Mouse (Mus musculus) lung, embryonic 14.5 days (tissue): Measurements from ENCODE around the gene Ssbp2. TPM values are rescaled to one million over a fixed set of nuclear protein-coding genes. Genes with fewer than 3 reads are reported as not detected.

ENCODE experiments used
- ATAC-seq: fragments of 200-750 bp; cut with Nextera tagmentation; 2 replicates; pipeline ENCODE4 v1.8.0; 2017; ENCODE audit warnings: mild to moderate bottlenecking, moderate TSS enrichment, moderate library complexity; ENCODE audit not compliant: insufficient read depth
- DNase-seq: peaks from one replicate; pipeline ENCODE4 v3.0.0-alpha.2; 2015
- H3K27ac ChIP-seq: fragments of 300-500 bp; sonication (generic); 2 replicates; pipeline ENCODE4 v1.5.1; 2014; ENCODE audit warnings: low read depth, mild to moderate bottlenecking, moderate library complexity
- H3K27me3 ChIP-seq: fragments of 300-500 bp; sonication (generic); 2 replicates; pipeline ENCODE4 v1.6.1; 2014; ENCODE audit warnings: low read length, control low read depth; ENCODE audit not compliant: insufficient read depth
- H3K36me3 ChIP-seq: fragments of 300-500 bp; sonication (generic); 2 replicates; pipeline ENCODE4 v1.6.1; 2014; ENCODE audit warnings: control low read depth; ENCODE audit not compliant: insufficient read depth
- H3K4me1 ChIP-seq: fragments of 300-500 bp; sonication (generic); 2 replicates; pipeline ENCODE4 v1.6.1; 2014; ENCODE audit warnings: antibody characterized with exemption, control low read depth; ENCODE audit not compliant: insufficient read depth
- H3K4me2 ChIP-seq: fragments of 300-500 bp; sonication (generic); 2 replicates; pipeline ENCODE4 v1.6.1; 2014; ENCODE audit warnings: mild to moderate bottlenecking
- H3K4me3 ChIP-seq: fragments of 300-500 bp; sonication (generic); 2 replicates; pipeline ENCODE4 v1.5.1; 2014; ENCODE audit warnings: low read depth, low read length
- H3K9ac ChIP-seq: fragments of 300-500 bp; sonication (generic); 2 replicates; pipeline ENCODE4 v1.6.1; 2014
- H3K9me3 ChIP-seq: fragments of 300-500 bp; sonication (generic); 2 replicates; pipeline ENCODE4 v1.6.1; 2016; ENCODE audit warnings: low read depth, low read length, control low read depth
- CTCF ChIP-seq: IDR thresholded peaks from 2 replicates; pipeline ENCODE4 v1.5.1; 2016; ENCODE audit warnings: antibody characterized with exemption, low read depth
- WGBS: fragments of 180-500 bp; shearing (Covaris S2); extraction: QIAGEN DNeasy Blood & Tissue Kit; methylation state at CpG from one replicate; pipeline ENCODE4 v1.1.7; 2014; 5-methylcytosine and 5-hydroxymethylcytosine counted together
- polyA plus RNA-seq: library from polyadenylated mRNA; unstranded; fragments of >200 nt; fragmentation: Nextera tagmentation; extraction: Ambion mirVana; gene quantifications from 2 replicates; pipeline ENCODE4 v1.2.1, GENCODE M21; 2014

Ssbp2 gene
- polyA plus RNA-seq, 1 experiment from 2014 or later: 95.0 TPM

- Histone ChIP-seq H3K9ac (no peak overlapping the region), H3K4me2 (no peak overlapping the region; the same call in 1 of the 2 replicates), H3K27me3 (no peaks in the 10 kb centered on the region), H3K27ac (no peak overlapping the region), H3K4me3 (no peak overlapping the region), H3K36me3 (no peaks in the 10 kb centered on the region), H3K4me1 (no peaks in the 10 kb centered on the region; the same call in 1 of the 2 replicates), H3K9me3 (no peaks in the 10 kb centered on the region)
- peak; percentile 51 for DNase-seq
- peak; percentile 55; the same call in 1 of the 2 replicates for ATAC-seq
- no peak for TF ChIP-seq CTCF
- WGBS: 48% methylated on average over 12 of the region's 12 CpGs
These were observed 28.4 kb upstream of the Ssbp2 start for GRCm38 (mm10) chr13:91431392-91432355.

GRCm38 (mm10) chr13:91433021-91433420 lies 27.1 kb upstream of the Ssbp2 start:
- Histone ChIP-seq H3K4me1 (no peaks in the 10 kb centered on the region; the same call in 1 of the 2 replicates), H3K4me3 (no peak overlapping the region), H3K9me3 (no peaks in the 10 kb centered on the region), H3K27me3 (no peaks in the 10 kb centered on the region), H3K27ac (no peak overlapping the region), H3K9ac (no peak overlapping the region), H3K4me2 (no peak overlapping the region), H3K36me3 (no peaks in the 10 kb centered on the region)
- DNase-seq (no peak), ATAC-seq (no peak)
- TF ChIP-seq CTCF: no peak
- 72% methylated on average over 11 of the region's 11 CpGs for WGBS

GRCm38 (mm10) chr13:91437931-91438330 lies 22.2 kb upstream of the Ssbp2 start:
- Histone ChIP-seq H3K9me3 (no peaks in the 10 kb centered on the region), H3K27ac (no peak overlapping the region), H3K36me3 (no peaks in the 10 kb centered on the region), H3K9ac (no peak overlapping the region), H3K4me3 (no peak overlapping the region), H3K27me3 (no peaks in the 10 kb centered on the region), H3K4me2 (no peak overlapping the region), H3K4me1 (no peaks in the 10 kb centered on the region)
- DNase-seq (no peak), ATAC-seq (no peak)
- no peak for TF ChIP-seq CTCF
- WGBS: 58% methylated on average over 3 of the region's 3 CpGs

GRCm38 (mm10) chr13:91441476-91441875 lies 18.6 kb upstream of the Ssbp2 start:
- DNase-seq (no peak), ATAC-seq (no peak)
- no peaks in the 10 kb centered on the region for H3K27me3 ChIP-seq
- H3K4me3 ChIP-seq: no peak overlapping the region
- TF ChIP-seq CTCF: no peak
- no peak overlapping the region for H3K4me2 ChIP-seq
- WGBS: 87% methylated on average over 5 of the region's 5 CpGs
- no peaks in the 10 kb centered on the region; the same call in 1 of the 2 replicates for H3K4me1 ChIP-seq
- H3K36me3 ChIP-seq: no peaks in the 10 kb centered on the region
- H3K27ac ChIP-seq: no peak overlapping the region
- H3K9me3 ChIP-seq: no peaks in the 10 kb centered on the region
- H3K9ac ChIP-seq: no peak overlapping the region

- DNase-seq: no peak
- H3K4me1 ChIP-seq: no peaks in the 10 kb centered on the region; the same call in 1 of the 2 replicates
These were observed 13.4 kb upstream of the Ssbp2 start for GRCm38 (mm10) chr13:91446728-91447127.

GRCm38 (mm10) chr13:91448936-91449335 lies 11.1 kb upstream of the Ssbp2 start:
- no peaks in the 10 kb centered on the region for H3K36me3 ChIP-seq
- DNase-seq: peak; percentile 50
- no peak overlapping the region for H3K4me2 ChIP-seq
- H3K27me3 ChIP-seq: no peaks in the 10 kb centered on the region
- no peak for TF ChIP-seq CTCF
- H3K9ac ChIP-seq: no peak overlapping the region
- 45% methylated on average over 5 of the region's 5 CpGs for WGBS
- no peak; the same call in 1 of the 2 replicates for ATAC-seq
- no peaks in the 10 kb centered on the region for H3K9me3 ChIP-seq
- H3K4me1 ChIP-seq: no peaks in the 10 kb centered on the region
- H3K4me3 ChIP-seq: no peak overlapping the region
- H3K27ac ChIP-seq: no peak overlapping the region

More at GRCm38 (mm10) chr13:91446728-91447127, 13.4 kb upstream of the Ssbp2 start:
- H3K27me3 ChIP-seq: no peaks in the 10 kb centered on the region
- no peak overlapping the region for H3K27ac ChIP-seq
- no peaks in the 10 kb centered on the region for H3K9me3 ChIP-seq
- no peaks in the 10 kb centered on the region for H3K36me3 ChIP-seq
- WGBS: 79% methylated on average over 2 of the region's 2 CpGs
- no peak overlapping the region for H3K9ac ChIP-seq
- no peak for ATAC-seq
- H3K4me2 ChIP-seq: no peak overlapping the region
- no peak for TF ChIP-seq CTCF
- H3K4me3 ChIP-seq: no peak overlapping the region

GRCm38 (mm10) chr13:91451405-91452166 lies 8.5 kb upstream of the Ssbp2 start:
- H3K4me3 ChIP-seq: no peak overlapping the region
- no peak overlapping the region for H3K27ac ChIP-seq
- no peaks in the 10 kb centered on the region for H3K27me3 ChIP-seq
- H3K9me3 ChIP-seq: no peaks in the 10 kb centered on the region
- DNase-seq (no peak), ATAC-seq (no peak)
- H3K4me1 ChIP-seq: no peaks in the 10 kb centered on the region
- 56% methylated on average over 3 of the region's 3 CpGs for WGBS
- TF ChIP-seq CTCF: no peak
- H3K4me2 ChIP-seq: no peak overlapping the region
- no peak overlapping the region for H3K9ac ChIP-seq
- H3K36me3 ChIP-seq: no peaks in the 10 kb centered on the region
